Mouse (Mus musculus): Measurements from ENCODE around the gene Gm10401. TPM values are rescaled to one million over a fixed set of nuclear protein-coding genes. Genes with fewer than 3 reads are reported as not detected.

Gm10401 gene
- polyA plus RNA-seq, 1 experiment from 2014 or later: 53.0 TPM

DNA sequence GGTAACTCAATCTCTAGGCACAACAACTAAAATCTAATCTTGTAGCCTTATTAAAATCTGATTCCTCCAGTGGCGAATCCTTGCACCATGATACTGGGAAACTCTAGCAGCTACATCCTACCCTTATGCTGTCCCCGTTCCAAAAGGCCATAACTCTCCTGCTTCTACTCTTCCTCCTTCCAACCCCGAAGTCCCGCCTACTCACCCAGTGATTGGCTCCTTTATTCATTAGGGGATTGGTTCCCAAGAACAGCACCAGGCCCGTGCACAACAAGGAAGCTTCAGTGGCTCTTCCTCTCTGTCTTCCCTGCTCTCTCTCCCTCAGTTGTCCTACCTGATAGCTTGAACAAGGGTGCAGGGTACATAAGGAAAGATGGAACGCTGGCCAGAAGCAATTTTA is 47.3 kb downstream of the Gm10401 start:
- H3K4me1 ChIP-seq (replicated peaks; ENCODE audit: control insufficient read depth, insufficient read depth, low read length): peaks cover 11% of the 10 kb centered on the region
- 89% methylated on average over 6 of the region's 6 CpGs for WGBS
- no peak overlapping the region for H3K9ac ChIP-seq
- no peaks in the 10 kb centered on the region for H3K36me3 ChIP-seq (replicated peaks; ENCODE audit: control insufficient read depth, insufficient read depth)
- ATAC-seq (ENCODE audit: low FRiP score) (no peak), DNase-seq (ENCODE audit: low spot score) (no peak)
- H3K4me2 ChIP-seq (replicated peaks): no peak overlapping the region
- H3K27ac ChIP-seq: no peak overlapping the region
- H3K4me3 ChIP-seq (replicated peaks; ENCODE audit: low read length): no peak overlapping the region
- no peaks in the 10 kb centered on the region for H3K27me3 ChIP-seq (ENCODE audit: control insufficient read depth, insufficient read depth, low read length)
- H3K9me3 ChIP-seq (ENCODE audit: control insufficient read depth, low read length): no peaks in the 10 kb centered on the region

DNA sequence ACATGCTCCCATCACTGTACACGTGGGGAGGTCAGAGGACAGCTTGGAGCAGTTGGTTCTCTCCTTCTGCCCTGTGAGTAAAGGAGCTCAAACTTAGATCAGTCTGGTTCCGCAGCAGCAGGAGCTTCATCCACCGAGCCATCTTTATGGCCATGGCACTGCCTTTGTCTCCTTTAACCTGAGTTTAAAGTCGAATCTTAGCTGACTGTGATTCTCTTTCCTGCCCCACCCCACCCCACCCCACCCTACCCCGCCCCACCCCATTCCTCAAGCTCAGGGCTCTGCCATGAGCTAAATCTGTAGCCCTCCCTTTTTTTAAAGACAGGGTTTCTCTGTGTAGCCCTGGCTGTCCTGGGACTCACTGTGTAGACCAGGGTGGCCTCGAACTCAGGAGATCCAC is 48.4 kb downstream of the Gm10401 start:
- Histone ChIP-seq H3K27me3 (ENCODE audit: control insufficient read depth, insufficient read depth, low read length) (no peaks in the 10 kb centered on the region), H3K4me1 (replicated peaks; ENCODE audit: control insufficient read depth, insufficient read depth, low read length) (peaks cover 11% of the 10 kb centered on the region), H3K36me3 (replicated peaks; ENCODE audit: control insufficient read depth, insufficient read depth) (no peaks in the 10 kb centered on the region), H3K27ac (no peak overlapping the region), H3K4me3 (replicated peaks; ENCODE audit: low read length) (no peak overlapping the region), H3K9ac (no peak overlapping the region), H3K4me2 (replicated peaks) (no peak overlapping the region), H3K9me3 (ENCODE audit: control insufficient read depth, low read length) (no peaks in the 10 kb centered on the region)
- ATAC-seq (ENCODE audit: low FRiP score) (no peak), DNase-seq (ENCODE audit: low spot score) (no peak)
- WGBS: 93% methylated on average over 6 of the region's 6 CpGs

Other genes with a start within 250 kb of the Gm10401 start
- gene 4930519G04Rik, start 244.6 kb downstream of the Gm10401 start, polyA plus RNA-seq (2014; fragmentation: Nextera tagmentation; extraction: Ambion mirVana): not detected in 2 replicates
- 2.6 and 3.0 TPM in 2 replicates for gene Gm9936, start 239.6 kb downstream of the Gm10401 start, polyA plus RNA-seq (2014; fragmentation: Nextera tagmentation; extraction: Ambion mirVana)
- gene Oasl2, start 201.4 kb downstream of the Gm10401 start, polyA plus RNA-seq (2014; fragmentation: Nextera tagmentation; extraction: Ambion mirVana): 3.7 and 5.0 TPM in 2 replicates
- gene Oasl1, start 175.1 kb downstream of the Gm10401 start, polyA plus RNA-seq (2014; fragmentation: Nextera tagmentation; extraction: Ambion mirVana): 0.13 and 0.25 TPM in 2 replicates
- 126 and 135 TPM in 2 replicates for gene 2210016L21Rik, start 156.1 kb downstream of the Gm10401 start, polyA plus RNA-seq (2014; fragmentation: Nextera tagmentation; extraction: Ambion mirVana)
- gene Hnf1a, start 127.2 kb downstream of the Gm10401 start, polyA plus RNA-seq (2014; fragmentation: Nextera tagmentation; extraction: Ambion mirVana): 0.07 TPM in 1 of 2 replicates, not detected in the other
- gene Sppl3, start 87.2 kb downstream of the Gm10401 start, polyA plus RNA-seq (2014; fragmentation: Nextera tagmentation; extraction: Ambion mirVana): 30.1 and 31.5 TPM in 2 replicates
- 11.1 and 12.5 TPM in 2 replicates for gene Acads, start 21.1 kb upstream of the Gm10401 start, polyA plus RNA-seq (2014; fragmentation: Nextera tagmentation; extraction: Ambion mirVana)
- gene Unc119b, start 36.7 kb upstream of the Gm10401 start, polyA plus RNA-seq (2014; fragmentation: Nextera tagmentation; extraction: Ambion mirVana): 31.2 and 39.0 TPM in 2 replicates
- 21.0 and 26.4 TPM in 2 replicates for gene Mlec, start 59.9 kb upstream of the Gm10401 start, polyA plus RNA-seq (2014; fragmentation: Nextera tagmentation; extraction: Ambion mirVana)
- 17.7 and 22.8 TPM in 2 replicates for gene Cabp1, start 96.1 kb upstream of the Gm10401 start, polyA plus RNA-seq (2014; fragmentation: Nextera tagmentation; extraction: Ambion mirVana)
- 107 and 114 TPM in 2 replicates for gene Pop5, start 137.5 kb upstream of the Gm10401 start, polyA plus RNA-seq (2014; fragmentation: Nextera tagmentation; extraction: Ambion mirVana)
- gene Rnf10, start 174.6 kb upstream of the Gm10401 start, polyA plus RNA-seq (2014; fragmentation: Nextera tagmentation; extraction: Ambion mirVana): 101 and 113 TPM in 2 replicates
- 52.5 and 57.6 TPM in 2 replicates for gene Coq5, start 181.4 kb upstream of the Gm10401 start, polyA plus RNA-seq (2014; fragmentation: Nextera tagmentation; extraction: Ambion mirVana)
- gene Dynll1, start 202.7 kb upstream of the Gm10401 start, polyA plus RNA-seq (2014; fragmentation: Nextera tagmentation; extraction: Ambion mirVana): 1,269 and 1,310 TPM in 2 replicates
- 140 and 145 TPM in 2 replicates for gene Srsf9, start 228.9 kb upstream of the Gm10401 start, polyA plus RNA-seq (2014; fragmentation: Nextera tagmentation; extraction: Ambion mirVana)
- 41.8 and 42.2 TPM in 2 replicates for gene Gatc, start 242.9 kb upstream of the Gm10401 start, polyA plus RNA-seq (2014; fragmentation: Nextera tagmentation; extraction: Ambion mirVana)
- 47.6 and 50.1 TPM in 2 replicates for gene Triap1, start 242.9 kb upstream of the Gm10401 start, polyA plus RNA-seq (2014; fragmentation: Nextera tagmentation; extraction: Ambion mirVana)